Mouse (Mus musculus) heart, postnatal 25 days (tissue): ENCODE data around the gene Pnkp. TPM values are rescaled to one million over a fixed set of nuclear protein-coding genes. Genes with fewer than 3 reads are reported as not detected.

Experiments used
- DNase-seq: peaks from one replicate; pipeline ENCODE4 v3.0.0; 2022; ENCODE audit warnings: low spot score
- intact Hi-C: fragments of 180-260 bp; cut with DNase I; formaldehyde crosslinking; loops from one replicate; pipeline ENCODE4 v1.15.1; 2025
- total RNA-seq, 2 experiments: library from RNA; stranded (reverse); gene quantifications; 2 replicates each; pipeline ENCODE4 v1.2.3; 2021

The Pnkp gene
- total RNA-seq, 2 experiments from 2014 or later, result 16.0 to 16.6 TPM

DNA sequence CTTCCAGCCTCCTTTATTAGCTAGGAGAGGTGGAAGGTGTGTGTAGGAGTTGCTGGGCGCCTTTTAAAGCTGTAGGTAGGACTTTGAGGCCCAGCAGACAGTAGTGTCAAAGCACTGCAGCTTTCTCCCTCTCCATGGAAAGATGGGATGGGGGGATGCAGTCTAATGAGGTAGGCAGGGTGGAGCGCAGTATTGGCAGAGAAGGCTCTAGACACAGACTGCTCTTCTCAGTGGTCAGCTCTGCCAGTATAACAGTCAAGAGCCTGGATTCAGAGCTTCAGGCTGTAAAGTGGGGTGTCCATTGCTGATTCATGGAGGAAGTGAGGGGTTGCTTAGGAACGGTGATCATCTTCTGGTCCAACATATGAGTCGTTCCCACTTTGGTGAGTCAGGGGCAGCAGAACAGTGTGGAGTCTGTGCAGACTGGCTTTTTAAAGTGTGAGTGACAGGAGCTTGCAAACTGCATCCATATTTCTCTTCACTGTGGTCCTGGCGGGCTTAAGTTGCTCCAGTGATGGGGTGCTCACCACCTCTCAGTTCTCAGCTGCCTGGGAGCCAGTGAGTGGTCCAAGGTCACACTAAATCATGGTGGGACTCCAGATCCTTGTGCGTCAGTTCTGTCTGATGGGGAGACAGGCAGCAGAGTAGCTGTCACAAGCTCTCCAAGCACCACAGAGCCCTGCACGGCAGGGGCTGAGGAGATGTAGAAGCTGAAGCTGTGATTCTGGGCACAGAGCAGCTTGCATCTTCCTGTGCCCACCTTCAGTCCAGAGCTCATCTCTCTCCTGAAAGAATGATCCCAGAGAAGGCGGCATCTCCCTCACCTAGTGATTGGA is 5.9 kb upstream of the Pnkp start:
- intact Hi-C loops, result no loop called here
- DNase-seq, result no peak

DNA sequence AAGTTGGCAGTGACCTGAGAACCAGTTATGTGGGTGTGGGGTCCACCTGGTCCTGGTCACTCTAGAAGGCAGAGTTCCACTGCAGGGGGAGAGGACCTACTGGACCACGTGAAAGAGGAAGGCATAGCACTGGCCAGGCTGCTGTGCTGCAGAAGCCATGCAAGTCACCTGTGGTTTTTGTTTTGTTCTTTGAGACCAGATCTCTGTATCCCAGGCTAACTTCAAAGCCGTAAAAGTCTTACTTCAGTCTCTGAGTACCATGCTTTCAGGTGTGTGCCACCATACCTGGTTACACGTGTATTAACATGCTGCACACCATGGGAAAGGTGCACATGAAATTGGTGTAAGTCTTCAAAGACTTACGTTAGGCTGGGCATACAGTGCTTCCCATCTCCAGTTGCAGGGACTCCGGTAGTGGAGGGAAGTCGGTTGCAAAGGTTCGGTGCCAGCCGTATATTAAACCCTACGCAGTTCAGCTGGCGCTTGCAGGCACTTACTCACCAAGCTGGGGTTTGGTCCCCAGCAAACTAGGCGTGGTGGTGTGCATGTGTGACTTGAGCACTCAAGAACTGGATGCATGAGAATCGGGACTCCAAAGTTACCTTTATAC is 5.2 kb upstream of the Pnkp start:
- no peak for DNase-seq
- intact Hi-C loops, result no loop called here

DNA sequence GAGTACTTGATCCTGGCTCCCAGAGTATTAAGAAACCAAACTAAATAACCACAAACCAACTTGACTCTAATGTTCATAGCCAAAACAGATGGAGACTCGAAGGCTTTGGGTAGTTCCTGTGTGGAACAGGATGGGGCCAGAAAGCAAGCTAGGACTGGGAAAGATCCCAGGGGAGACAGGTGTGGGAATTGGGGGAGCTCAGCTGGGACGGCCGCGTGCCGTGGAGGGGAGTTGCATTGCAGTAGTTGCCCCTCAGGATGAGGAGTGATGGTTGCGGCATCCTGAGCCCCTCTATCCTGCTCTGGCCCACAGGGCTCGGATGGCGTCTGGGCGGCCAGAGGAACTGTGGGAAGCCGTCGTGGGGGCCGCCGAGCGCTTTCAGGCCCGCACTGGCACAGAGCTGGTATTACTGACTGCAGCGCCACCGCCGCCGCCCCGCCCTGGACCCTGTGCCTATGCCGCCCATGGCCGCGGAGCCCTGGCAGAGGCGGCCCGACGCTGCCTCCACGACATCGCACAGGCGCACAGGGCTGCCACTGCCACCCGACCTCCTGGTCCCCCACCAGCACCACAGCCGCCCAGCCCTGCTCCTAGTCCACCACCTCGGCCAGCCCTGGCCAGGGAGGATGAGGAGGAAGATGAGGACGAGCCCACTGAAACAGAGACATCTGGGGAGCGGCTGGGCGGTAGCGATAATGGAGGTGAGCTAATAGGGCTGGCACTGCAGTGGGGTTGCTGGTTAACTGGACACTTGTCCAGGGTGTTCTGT is 4.5 kb upstream of the Pnkp start:
- DNase-seq, result no peak
- intact Hi-C loops, result no loop called here

DNA sequence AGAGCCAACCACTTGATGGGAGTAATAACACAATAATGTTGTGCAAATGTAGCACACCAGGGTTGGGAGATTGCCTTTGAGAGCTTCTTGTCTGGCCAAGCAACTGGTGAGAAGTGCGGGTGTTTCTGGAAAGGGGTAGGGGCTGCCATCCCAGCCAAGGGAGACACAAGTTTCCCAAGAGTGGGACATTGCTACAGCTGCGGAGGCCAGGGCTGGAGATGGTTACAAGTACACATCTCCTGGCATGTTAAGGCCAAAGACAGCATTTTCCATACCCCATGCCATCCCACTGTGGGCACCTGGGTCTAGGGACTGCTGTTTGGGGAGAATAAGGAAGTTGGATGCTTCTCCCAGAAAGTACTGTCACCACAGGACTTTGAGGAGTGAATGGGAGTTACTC is 3.9 kb upstream of the Pnkp start:
- DNase-seq, result no peak
- intact Hi-C loops, result no loop called here

DNA sequence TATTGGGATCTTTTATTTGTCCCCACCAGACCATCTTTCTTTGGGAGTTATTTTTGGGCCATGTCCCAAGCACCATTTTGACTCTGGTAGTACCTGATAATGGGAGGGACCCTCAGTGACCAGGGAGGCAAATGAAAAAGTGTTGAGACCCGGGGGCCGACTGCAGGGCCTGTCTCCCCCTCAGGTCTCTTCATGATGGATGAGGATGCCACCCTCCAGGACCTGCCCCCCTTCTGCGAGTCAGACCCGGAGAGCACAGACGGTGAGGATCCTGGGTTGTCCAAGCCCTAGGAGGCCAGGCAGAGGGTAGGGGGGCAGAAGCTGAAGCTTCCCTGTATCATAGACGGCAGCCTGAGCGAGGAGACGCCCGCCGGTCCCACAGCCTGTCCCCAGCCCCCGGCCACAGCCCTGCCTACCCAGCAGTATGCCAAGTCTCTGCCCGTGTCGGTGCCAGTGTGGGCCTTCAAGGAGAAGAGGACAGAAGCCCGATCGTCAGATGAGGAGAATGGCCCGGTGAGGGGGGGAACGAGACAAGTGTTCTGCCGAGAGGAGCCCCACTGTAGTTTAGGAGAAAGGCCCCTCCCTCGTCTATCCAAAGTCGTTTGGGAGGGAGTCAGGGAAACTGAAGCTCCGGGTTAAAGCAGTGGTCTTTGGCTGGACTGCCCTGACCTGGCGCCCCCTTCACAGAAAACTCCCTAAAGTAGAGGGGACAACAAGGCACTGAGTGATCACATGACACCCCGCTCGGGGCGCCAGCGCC is 3.2 kb upstream of the Pnkp start:
- intact Hi-C loops, result no loop called here
- DNase-seq, result no peak

DNA sequence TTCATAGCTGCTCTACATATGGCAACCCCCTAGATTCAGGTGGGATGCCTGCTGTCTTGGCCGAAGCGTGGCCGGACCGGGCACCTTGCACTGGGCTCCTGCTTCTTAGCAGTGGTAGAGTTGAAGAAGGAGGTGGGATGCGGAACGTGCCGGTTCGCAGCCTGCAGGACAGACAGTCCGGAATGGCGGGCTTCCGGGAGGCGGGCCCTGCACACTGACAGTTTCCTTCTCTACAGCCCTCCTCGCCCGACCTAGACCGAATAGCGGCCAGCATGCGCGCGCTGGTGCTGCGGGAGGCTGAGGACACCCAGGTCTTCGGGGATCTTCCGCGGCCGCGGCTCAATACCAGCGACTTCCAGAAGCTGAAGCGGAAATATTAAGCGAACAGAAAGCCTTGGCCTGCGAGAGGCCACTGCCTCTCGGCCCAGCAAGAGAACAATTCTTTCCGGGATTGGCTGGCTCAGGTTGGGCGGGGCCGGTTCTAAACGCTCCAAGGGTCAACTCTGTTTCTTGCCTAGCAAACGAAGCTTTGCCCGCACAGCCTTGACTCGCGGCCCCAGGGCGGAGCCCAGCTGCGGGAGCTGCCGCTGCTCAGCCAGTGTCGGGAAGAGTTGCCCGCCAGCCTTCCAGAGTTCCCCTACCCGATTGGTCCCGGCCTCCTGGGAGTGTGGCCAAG is 2.4 kb upstream of the Pnkp start:
- intact Hi-C loops, result no loop called here
- DNase-seq, result peak; percentile 84

DNA sequence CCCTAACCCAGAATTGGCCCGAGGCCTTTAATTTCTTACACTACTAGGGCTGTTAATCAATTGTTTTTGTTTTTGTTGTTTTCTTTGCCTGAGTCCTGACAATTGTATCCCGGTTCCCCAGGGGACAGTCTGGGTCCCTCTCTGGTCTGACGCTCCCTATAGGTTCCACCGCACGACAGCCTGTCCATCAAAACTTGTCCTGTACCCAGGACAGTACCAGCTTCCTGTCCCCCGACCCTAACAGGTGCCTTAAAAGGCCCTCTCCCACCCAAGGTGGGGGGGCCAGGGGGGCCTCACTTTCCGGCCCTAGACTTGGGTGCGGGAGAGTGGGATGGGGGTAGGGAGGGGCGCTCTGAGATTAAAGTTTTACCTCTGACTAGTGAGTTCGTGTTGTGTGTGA is 1.9 kb upstream of the Pnkp start:
- intact Hi-C loops, result no loop called here
- DNase-seq, result no peak

DNA sequence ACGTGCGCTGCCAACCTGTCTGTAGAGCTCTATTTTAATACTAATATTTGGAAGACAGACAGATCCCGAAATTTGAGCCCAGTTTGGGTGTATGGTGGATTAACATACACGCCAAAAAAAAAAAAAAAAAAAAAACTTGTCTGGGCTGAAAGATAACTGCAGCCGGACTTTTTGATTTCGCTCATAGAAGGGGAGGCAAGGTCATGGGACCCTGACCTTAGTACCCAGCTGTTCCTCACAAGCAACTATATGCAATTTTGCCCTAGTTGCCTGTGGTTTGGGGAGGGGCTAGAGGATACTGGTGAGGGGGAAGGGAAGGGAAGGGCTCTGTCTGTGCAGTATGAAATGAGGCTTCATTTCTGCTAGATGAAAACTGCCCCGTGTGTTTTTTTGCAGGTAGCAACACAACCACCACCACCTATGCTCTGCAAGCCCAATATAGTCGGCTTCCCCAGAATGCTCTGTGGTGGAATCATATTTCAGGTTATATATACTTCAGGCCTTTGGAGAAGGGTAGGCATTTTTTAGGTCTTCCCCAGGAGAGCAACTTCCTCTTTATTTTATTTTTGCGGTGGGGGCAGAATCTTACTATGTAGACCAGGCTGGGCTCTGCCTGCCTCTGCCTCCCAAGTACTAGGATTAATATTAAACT is 548 bp upstream of the Pnkp start:
- DNase-seq, result no peak
- intact Hi-C loops, result no loop called here

DNA sequence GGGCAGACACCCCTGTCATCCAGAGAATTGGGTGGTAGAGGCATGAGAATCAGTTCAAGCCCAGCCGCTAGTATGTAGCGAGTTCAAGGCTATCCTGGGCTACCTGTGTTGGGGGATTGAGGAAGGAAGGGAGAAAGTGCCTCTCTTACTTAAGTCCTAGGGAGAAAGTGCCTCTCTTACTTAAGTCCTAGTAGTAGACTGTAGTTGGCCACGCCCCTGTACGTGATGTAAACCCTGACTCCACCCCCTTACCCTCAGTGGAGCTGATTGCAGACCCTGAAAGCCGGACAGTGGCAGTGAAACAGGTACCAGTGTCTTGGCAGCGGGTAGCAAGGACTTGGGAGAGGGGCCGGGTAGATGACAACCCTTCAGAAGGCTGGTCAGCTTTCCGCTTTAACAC is 966 bp downstream of the Pnkp start:
- no peak for DNase-seq
- intact Hi-C loops, result no loop called here

DNA sequence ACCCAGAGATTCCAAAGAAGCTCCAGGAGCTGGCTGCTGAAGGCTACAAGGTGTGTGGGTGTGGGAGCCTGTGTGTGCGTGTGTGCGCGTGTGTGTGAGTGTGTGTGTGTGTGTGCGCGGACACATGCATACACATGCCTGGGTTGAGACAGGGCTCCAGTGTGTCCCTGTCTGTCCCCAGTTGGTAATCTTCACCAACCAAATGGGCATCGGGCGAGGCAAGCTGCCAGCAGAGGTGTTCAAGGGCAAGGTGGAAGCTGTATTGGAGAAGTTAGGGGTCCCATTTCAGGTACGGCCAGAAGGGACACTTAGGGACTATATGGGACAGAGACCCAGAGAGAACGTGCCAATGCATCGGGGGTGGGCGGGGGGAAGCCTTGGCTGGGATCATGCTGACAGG is 3.0 kb downstream of the Pnkp start:
- no peak for DNase-seq
- intact Hi-C loops, result loop anchor here (5.0 to 10.0 kb wide), 2 partner anchors 37 to 855 kb away; partner anchors contain the start of genes Fuz, Rpl18 and Sphk2

DNA sequence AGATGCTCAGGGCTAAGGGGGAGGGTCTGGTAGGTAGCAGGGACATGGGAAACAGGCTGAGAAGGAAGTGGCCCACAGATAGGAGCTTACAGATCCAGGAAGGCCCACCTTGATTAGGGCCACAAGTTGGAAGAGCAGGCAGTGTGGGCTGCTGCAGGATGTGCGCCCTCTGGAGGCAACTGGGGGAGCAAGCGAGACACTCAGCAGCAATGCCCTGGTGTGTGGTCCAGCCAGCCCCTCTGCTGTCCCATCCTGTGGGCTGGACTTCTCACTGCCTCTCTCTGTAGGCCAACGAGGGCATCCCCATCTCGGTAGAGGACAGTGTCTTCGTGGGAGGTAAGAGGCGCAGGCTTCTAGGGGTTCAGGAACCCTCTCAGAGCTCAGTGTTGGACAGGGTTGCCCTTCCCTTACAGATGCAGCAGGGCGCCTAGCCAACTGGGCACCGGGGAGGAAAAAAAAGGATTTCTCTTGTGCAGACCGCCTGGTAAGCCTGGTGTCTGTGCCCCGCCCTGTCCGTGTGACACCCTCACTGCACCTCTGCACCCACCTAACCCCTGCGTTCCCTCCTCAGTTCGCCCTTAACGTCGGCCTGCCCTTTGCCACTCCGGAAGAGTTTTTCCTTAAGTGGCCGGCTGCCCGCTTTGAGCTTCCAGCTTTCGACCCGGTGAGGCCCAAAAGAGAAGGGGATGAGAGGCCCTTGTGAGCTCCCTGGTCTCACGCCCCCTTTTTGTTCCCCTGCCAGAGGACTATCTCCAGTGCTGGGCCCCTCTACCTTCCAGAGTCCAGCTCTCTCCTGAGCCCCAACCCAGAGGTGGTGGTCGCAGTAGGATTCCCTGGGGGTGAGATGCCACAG is 3.9 kb downstream of the Pnkp start:
- DNase-seq, result no peak
- intact Hi-C loops, result loop anchor here (5.0 to 10.0 kb wide), 2 partner anchors 36 to 854 kb away; partner anchors contain the start of genes Fuz, Rpl18 and Sphk2

DNA sequence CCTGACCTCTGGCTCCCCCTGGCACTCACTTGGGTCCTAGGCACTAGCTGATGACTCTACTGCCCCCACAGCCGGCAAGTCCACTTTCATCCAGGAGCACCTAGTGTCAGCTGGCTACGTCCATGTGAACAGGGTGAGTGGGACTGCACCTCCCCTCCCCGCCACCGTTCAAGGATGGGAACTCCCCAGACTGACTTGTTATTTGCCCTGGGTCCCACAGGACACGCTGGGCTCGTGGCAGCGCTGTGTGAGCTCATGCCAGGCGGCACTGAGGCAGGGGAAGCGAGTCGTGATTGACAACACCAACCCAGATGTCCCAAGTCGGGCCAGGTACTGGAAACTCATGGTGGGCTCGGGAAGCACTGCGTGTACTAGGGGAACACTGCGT is 4.5 kb downstream of the Pnkp start:
- intact Hi-C loops, result loop anchor here (5.0 to 10.0 kb wide), 2 partner anchors 36 to 853 kb away; partner anchors contain the start of genes Fuz, Rpl18 and Sphk2
- DNase-seq, result no peak

DNA sequence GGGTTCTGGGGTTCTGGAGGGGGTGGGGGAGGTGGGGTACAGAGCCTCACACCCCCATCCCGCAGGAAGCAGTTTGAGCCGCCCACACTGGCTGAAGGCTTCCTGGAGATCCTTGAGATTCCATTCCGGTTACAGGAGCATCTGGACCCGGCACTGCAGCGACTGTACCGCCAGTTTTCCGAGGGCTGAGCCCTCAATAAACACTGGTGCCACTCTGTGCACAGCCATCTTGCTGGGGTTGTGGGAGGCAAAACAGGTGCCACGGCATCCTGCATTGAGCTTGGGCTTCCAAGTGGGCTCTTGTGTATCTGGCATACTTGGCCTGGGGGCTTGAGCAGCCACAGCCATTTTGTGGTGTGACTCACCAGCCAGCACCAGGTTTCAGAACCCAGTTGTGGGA is 5.5 kb downstream of the Pnkp start:
- DNase-seq, result no peak
- intact Hi-C loops, result loop anchor here (5.0 to 10.0 kb wide), 2 partner anchors 35 to 852 kb away; partner anchors contain the start of genes Fuz, Rpl18 and Sphk2

DNA sequence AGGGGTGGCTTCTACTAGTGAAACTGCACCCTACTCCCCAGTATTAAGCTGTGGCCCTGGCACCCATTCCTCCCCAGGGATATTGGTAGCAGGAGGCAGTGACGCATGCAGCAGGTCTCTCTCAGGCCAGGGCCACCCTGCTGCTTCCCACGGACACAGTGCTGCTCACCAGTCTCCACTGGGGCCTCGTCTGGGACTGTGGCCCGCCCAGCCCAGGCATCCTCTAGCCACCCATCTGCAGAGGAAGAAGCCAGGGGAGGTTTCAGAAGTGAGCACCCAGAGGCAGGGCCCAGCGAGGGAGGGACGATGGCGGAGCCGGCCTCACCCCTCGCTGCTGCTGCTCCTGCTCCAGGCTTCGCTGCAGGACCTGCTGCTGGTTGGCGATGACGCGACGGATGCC is 6.3 kb downstream of the Pnkp start:
- no peak for DNase-seq
- intact Hi-C loops, result loop anchor here (5.0 to 10.0 kb wide), 2 partner anchors 34 to 852 kb away; partner anchors contain the start of genes Fuz, Rpl18 and Sphk2

DNA sequence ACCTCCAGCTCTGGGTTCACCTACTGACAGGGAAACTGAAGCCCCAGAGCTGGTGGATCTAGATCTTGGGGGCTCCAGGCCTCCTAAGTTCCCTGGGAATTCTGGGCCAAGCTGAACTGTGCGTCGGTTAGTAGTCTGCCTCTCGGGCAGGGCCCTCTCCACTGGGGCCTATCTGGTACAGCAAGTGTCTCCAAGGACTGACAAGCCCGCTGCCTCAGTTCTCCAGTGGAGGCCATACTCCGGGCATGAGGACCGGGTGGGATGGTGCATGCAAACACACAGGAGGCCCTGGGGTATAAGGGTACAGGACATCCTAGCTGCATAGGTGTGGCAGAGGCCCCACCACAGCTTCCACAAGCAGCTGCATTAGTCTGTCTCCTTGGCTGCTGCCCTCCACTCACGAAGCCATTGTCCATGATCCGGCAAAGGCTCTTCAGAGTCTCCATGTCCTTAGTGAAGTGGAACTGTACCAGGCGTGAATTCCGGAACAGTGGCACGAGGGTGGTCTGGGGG is 7.1 kb downstream of the Pnkp start:
- intact Hi-C loops, result loop anchor here (5.0 to 10.0 kb wide), 2 partner anchors 33 to 851 kb away; partner anchors contain the start of genes Fuz, Rpl18 and Sphk2
- DNase-seq, result no peak

DNA sequence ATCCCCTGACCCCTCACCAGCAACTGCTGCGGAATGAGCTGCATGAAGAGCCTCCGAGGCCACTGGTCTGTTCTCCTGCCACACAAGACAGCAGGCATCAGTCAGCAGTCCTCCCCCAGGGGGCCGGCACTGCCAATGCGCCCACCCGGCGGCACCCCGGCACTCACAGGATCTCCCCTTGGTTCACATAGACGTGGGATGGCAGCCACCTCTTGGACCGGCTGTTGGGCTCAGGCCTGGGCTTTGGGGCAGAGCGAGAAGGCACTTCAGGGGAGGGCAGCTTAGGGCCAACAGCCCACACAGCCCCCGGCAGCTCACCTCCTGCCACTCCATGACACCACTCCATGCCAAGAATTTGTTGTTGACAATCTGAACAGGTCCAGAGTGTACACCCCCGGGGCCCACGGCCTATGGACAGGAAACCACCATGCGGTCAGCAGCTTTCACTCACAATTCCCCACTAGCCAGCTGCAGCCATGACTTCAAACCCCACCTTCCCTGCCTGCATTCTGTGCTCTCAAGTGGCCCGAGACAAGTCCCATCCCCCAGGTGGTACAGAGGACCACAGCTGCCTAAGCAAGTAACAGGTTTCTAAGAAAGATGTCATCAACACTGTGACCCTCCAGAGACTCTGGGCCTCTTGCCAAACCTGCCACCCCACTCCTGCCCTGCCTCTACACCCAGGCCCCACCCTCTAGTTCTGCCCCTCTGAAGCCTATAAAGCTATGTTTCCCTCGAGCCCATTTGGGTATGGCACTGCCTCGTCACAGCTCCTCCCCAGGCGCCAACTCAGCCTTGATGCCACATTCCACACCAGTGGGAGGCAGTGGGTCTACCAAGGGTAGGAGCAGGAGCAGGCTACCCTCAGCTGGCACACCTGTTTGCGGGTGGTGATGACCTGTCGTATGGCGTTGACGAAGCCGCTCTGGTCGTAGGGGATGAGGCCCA is 7.9 kb downstream of the Pnkp start:
- DNase-seq, result no peak
- intact Hi-C loops, result loop anchor here (5.0 to 10.0 kb wide), 2 partner anchors 32 to 850 kb away; partner anchors contain the start of genes Fuz, Rpl18 and Sphk2
